Mouse (Mus musculus) urinary bladder, postnatal 25 days (tissue): ENCODE measurements around the gene Scnn1b.

Experiments used
- DNase-seq: peaks from one replicate; pipeline ENCODE4 v3.0.0; 2022; ENCODE audit warnings: low spot score

The Scnn1b gene

DNA sequence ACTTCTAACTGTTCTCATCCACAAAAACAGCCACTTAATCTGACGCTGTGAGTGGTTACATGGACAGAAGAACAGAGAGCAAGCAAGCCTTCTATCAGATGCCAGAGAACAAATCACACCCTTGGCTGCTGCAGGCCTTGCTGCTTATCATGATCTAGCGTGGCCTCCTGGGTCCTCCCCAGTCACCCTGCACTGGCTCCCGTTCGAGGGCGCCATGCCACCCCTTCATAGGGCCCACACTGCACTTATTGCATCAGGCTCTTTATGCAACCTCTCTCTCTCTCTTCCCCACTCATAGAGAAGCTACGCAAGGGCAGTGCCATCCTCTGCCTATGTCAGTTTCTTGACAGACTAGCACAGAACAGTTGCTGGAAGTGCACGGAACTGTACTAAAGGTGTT is 101.3 kb downstream of the Scnn1b start:
- DNase-seq, result no peak
